Mouse (Mus musculus): Measurements from ENCODE around the gene Nlrp6.
"Not testable (repeated sequence)": the region's sequence is repeated elsewhere in the genome, so short reads cannot be mapped to it uniquely, and the experiment has no call there.

Gene Nlrp6

DNA sequence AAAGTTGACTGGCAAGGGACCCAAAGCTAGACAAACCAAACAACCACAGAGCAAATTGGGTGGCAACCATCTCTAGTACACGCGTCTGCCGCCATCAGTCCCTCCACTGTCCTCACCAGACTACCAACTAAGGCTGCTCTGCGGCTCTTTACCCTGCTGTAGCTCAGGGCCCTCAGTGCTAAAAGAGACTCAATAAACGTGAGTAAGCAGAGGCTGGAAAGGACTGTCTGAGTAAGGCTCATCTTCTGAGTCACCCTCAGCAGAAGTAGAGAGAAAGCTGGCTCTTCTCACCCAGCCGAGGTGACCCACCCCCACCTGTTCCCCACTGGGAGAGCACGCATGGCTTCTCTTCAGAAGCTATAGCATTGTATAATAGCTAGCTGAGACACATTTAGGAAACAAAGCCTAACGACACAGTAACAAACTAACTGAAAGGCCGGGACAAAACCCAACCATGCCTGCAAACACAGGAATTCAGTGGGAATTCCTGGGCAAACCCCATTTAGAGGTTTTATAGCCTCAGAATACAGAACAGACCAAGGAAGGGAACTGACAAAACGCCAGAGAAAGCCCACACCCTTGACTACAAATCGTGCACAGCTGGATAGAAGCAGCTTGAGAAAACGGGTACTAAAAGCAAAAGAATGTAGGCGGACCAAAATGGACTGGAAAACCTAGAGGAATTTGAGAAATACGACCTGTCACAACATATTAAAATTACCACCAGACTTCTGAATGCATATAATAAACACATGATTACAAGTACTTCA, 52.9 kb downstream of the Nlrp6 start:
- no peak for DNase-seq (ENCODE audit: low spot score in 2 of 2)

DNA sequence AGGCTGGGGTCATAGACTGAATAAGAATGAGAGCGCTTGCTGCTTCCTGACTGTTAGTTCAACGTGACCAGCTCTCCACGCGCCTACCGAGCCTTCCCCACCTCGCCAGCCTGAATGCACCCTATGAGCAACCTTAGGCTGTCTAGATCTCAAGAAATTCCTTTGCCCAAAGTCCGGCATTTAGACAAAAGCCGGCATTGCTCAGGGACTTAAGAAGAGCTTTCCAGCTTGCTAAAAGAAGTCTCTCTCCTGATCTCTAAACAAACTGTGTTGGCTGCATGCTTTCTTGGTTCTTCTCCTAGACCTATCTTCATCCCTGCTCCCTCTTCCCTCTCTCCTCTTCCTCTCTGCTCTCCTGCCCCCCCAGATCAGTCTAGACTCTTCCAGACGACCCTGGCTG, 54.2 kb downstream of the Nlrp6 start:
- DNase-seq (ENCODE audit: low spot score in 2 of 2), result no peak

GRCm38 (mm10) chr7:140975465-140975864, 54.8 kb downstream of the Nlrp6 start:
- no peak for DNase-seq (ENCODE audit: low spot score in 2 of 2)

- not testable (repeated sequence) for DNase-seq (ENCODE audit: low spot score in 2 of 2)
Observed at GRCm38 (mm10) chr7:140976720-140977119, 56.0 kb downstream of the Nlrp6 start.

Measured in thymus, postnatal 10 days (tissue).